Mouse (Mus musculus): ENCODE measurements around the gene Zfp933. TPM values are rescaled to one million over a fixed set of nuclear protein-coding genes. Genes with fewer than 3 reads are reported as not detected.
"Not testable (repeated sequence)": the region's sequence is repeated elsewhere in the genome, so short reads cannot be mapped to it uniquely, and the experiment has no call there.

The Zfp933 gene
- total RNA-seq (2015; ENCODE audit: low replicate concordance) (0.84 and 3.2 TPM in 2 replicates), total RNA-seq (2017; ENCODE audit: low replicate concordance) (0.98 and 3.0 TPM in 2 replicates)

GRCm38 (mm10) chr4:147847614-147848583 is at the start of gene Zfp933:
Zfp933 (minus strand) TSS chr4:147848366.
- ATAC-seq (replicated peaks; ENCODE audit: low FRiP score, poor library complexity, severe bottlenecking), result peak; percentile 78

GRCm38 (mm10) chr4:147897348-147897747 is 49.2 kb upstream of the Zfp933 start:
- ATAC-seq (replicated peaks; ENCODE audit: low FRiP score, poor library complexity, severe bottlenecking), result no peak

- ATAC-seq (replicated peaks; ENCODE audit: low FRiP score, poor library complexity, severe bottlenecking), result no peak
These were observed 48.2 kb upstream of the Zfp933 start for GRCm38 (mm10) chr4:147896411-147896810.

- ATAC-seq (replicated peaks; ENCODE audit: low FRiP score, poor library complexity, severe bottlenecking), result no peak
These were observed 47.7 kb upstream of the Zfp933 start for GRCm38 (mm10) chr4:147895815-147896330.

GRCm38 (mm10) chr4:147890341-147890740 is 42.2 kb upstream of the Zfp933 start:
- ATAC-seq (replicated peaks; ENCODE audit: low FRiP score, poor library complexity, severe bottlenecking), result no peak

GRCm38 (mm10) chr4:147888237-147888636 is 40.1 kb upstream of the Zfp933 start:
- ATAC-seq (replicated peaks; ENCODE audit: low FRiP score, poor library complexity, severe bottlenecking), result no peak

GRCm38 (mm10) chr4:147887277-147887676 is 39.1 kb upstream of the Zfp933 start:
- ATAC-seq (replicated peaks; ENCODE audit: low FRiP score, poor library complexity, severe bottlenecking), result no peak

GRCm38 (mm10) chr4:147886158-147886557 is 38.0 kb upstream of the Zfp933 start:
- no peak for ATAC-seq (replicated peaks; ENCODE audit: low FRiP score, poor library complexity, severe bottlenecking)

- no peak for ATAC-seq (replicated peaks; ENCODE audit: low FRiP score, poor library complexity, severe bottlenecking)
These were observed 36.0 kb upstream of the Zfp933 start for GRCm38 (mm10) chr4:147884138-147884537.

GRCm38 (mm10) chr4:147883041-147883440 is 34.9 kb upstream of the Zfp933 start:
- ATAC-seq (replicated peaks; ENCODE audit: low FRiP score, poor library complexity, severe bottlenecking), result no peak; the same call in 1 of the 2 replicates

- ATAC-seq (replicated peaks; ENCODE audit: low FRiP score, poor library complexity, severe bottlenecking), result no peak
These were observed 33.6 kb upstream of the Zfp933 start for GRCm38 (mm10) chr4:147881792-147882191.

- ATAC-seq (replicated peaks; ENCODE audit: low FRiP score, poor library complexity, severe bottlenecking), result no peak
These were observed 31.7 kb upstream of the Zfp933 start for GRCm38 (mm10) chr4:147879865-147880264.

GRCm38 (mm10) chr4:147879456-147879855 is 31.3 kb upstream of the Zfp933 start:
- no peak for ATAC-seq (replicated peaks; ENCODE audit: low FRiP score, poor library complexity, severe bottlenecking)

GRCm38 (mm10) chr4:147878537-147878936 is 30.4 kb upstream of the Zfp933 start:
- no peak for ATAC-seq (replicated peaks; ENCODE audit: low FRiP score, poor library complexity, severe bottlenecking)

GRCm38 (mm10) chr4:147875852-147876575 is 27.8 kb upstream of the Zfp933 start:
- no peak for ATAC-seq (replicated peaks; ENCODE audit: low FRiP score, poor library complexity, severe bottlenecking)

- ATAC-seq (replicated peaks; ENCODE audit: low FRiP score, poor library complexity, severe bottlenecking), result peak; percentile 27; the same call in 1 of the 2 replicates
These were observed 21.1 kb upstream of the Zfp933 start for GRCm38 (mm10) chr4:147869238-147869637.

GRCm38 (mm10) chr4:147868450-147869031 is 20.4 kb upstream of the Zfp933 start, which contains the start of the genes Miip and Fv1:
Miip (minus strand) TSS chr4:147868816.
Fv1 (plus strand) TSS chr4:147868979.
- ATAC-seq (replicated peaks; ENCODE audit: low FRiP score, poor library complexity, severe bottlenecking), result peak; percentile 96

- ATAC-seq (replicated peaks; ENCODE audit: low FRiP score, poor library complexity, severe bottlenecking), result no peak
These were observed 19.6 kb upstream of the Zfp933 start for GRCm38 (mm10) chr4:147867563-147868449.

GRCm38 (mm10) chr4:147866793-147867192 is 18.6 kb upstream of the Zfp933 start:
- ATAC-seq (replicated peaks; ENCODE audit: low FRiP score, poor library complexity, severe bottlenecking), result not testable (repeated sequence)
